Mouse (Mus musculus) frontal cortex, postnatal 25 days (tissue): ENCODE results near the gene Usp16.
"Not testable (repeated sequence)": the region's sequence is repeated elsewhere in the genome, so short reads cannot be mapped to it uniquely, and the experiment has no call there.

Experiments used
- DNase-seq, 2 experiments: peaks; one replicate each; pipeline ENCODE4 v3.0.0; 2022; ENCODE audit warnings: low spot score in 2 of 2

Gene Usp16

DNA sequence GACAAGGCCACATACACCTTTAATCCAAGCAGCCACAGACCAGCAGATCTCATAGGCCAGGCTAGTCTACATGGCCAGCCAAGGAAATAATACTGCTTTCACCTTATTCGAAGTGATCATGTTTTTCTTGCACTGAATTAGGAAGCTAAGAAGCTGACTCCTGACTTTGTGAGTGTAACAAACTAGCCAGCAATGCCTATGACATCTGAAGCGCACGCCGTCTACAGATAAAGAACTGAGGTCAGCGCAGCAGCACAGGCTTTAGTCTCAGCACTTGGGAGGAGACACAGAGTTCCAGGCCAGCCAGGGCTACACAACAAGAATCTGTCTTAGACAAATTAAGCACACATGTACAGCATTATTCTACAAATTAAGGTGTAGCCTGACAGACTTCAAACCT lies 32.2 kb downstream of the Usp16 start:
- DNase-seq, result no peak

- DNase-seq, result no peak
These were observed 34.1 kb downstream of the Usp16 start for GRCm38 (mm10) chr16:87488605-87489004.

DNA sequence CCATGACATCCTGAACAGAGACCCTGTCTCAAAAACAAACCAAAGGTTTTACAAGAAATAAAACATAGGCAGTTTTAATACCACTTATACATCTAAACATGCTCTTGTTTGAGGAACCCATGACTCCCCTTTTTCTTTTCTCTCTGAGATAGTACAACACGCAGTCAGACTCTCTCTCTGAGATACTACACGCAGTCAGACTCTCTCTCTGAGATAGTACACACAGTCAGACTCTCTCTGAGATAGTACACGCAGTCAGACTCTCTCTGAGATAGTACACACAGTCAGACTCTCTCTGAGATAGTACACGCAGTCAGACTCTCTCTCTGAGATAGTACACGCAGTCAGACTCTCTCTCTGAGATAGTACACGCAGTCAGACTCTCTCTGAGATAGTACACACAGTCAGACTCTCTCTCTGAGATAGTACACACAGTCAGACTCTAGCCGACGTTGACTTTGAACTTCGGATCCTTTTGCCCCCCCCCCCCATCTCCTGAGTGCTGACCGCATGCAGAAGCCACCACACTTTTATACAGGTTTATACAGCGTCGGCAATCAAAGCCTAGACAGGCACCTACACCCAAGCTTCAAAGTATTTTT lies 37.8 kb downstream of the Usp16 start:
- not testable (repeated sequence) for DNase-seq

DNA sequence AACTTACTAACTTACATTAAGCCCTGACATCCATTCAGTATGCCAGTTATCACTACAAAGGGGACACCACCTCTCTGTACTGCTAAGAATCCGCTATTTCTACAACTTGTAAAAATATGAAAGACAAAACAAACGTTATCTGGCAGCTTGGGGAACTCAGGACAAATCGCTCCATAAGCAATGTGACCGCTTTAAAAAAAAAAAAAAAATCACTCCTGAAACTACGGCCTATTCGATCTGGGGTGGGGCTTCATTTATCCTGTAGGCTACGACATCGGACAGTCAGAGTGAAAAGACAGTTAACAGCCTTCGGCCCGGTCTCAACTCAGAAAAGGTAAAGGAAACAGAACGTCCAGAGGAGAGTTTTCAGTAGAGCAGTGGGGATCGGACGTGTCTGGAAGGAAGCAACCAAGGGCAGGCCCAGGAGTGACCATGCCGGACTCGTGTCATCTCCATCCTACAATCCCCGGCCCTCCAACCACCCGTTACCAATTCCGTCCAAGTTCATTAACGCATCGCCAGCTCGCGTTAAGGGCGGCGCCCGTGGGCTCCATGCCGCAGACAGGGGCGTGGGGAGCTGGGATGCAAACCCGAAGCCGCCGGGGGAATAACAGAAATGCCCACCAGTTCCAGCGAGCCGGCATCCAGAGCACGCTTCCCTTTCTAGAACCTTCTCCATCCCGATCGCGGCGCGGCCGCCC lies 40.6 kb downstream of the Usp16 start:
- DNase-seq, result peak; percentile 11 to 21

- DNase-seq, result peak; percentile 87 to 94
These were observed 41.4 kb downstream of the Usp16 start, which contains the start of gene Cct8 for GRCm38 (mm10) chr16:87495716-87496447. TSS of gene Cct8 (minus strand) at chr16:87495873.

DNA sequence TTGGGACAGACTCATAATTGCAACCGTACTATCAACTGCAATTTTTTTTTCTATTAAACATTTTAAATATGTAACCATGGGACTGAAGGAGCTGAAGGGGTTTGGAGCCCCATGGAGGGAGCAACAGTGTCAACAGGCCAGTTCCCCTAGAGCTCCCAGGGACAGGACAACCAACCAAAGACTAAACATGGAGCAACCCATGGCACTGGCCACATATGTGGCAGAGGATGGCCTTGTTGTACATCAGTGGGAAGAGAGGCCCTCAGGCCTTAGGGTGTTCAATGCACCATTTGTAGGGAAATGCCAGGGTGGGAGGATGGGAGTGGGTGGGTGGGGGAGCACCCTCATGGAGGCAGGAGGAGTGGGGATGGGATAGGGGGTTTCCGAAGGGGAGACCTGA lies 42.2 kb downstream of the Usp16 start:
- no peak for DNase-seq

GRCm38 (mm10) chr16:87497171-87497570 lies 42.7 kb downstream of the Usp16 start:
- no peak for DNase-seq

GRCm38 (mm10) chr16:87499556-87499955 lies 45.1 kb downstream of the Usp16 start:
- no peak for DNase-seq

DNA sequence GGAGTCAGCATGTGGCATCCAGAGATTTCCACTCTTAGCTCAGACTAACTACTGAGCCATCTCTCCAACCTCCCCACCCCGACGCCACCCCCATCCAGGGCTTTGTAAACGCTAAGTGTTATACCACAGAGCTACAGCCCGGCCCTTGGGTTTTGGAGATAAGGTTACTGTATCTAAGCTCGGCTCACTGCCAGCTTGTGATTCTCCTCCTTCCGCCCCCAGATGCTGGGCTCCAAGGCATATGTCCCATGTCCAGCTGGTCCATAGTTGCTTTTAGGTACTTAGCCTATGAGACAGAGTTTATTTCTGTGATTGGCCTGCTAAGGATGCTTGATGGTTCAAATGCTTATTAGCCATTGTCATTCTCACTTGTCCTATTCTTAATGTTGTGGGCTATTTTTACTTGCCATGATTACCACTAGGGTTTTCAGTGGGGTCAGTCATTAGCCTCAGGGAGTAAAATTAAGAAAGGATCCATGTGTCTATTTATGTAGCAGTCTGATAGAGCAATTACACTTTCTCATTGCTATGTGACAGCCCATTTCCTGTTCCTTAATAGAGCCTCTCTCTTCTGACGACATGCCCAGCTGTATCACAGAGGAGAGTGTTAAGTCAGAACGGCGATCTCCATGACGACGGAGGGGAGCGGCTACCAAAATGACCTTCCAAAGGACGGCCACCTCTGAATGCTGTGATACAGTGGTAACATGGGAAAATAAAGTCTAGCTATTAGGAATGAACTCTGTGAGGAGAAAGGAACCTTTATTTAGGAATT lies 47.0 kb downstream of the Usp16 start:
- DNase-seq, result no peak

DNA sequence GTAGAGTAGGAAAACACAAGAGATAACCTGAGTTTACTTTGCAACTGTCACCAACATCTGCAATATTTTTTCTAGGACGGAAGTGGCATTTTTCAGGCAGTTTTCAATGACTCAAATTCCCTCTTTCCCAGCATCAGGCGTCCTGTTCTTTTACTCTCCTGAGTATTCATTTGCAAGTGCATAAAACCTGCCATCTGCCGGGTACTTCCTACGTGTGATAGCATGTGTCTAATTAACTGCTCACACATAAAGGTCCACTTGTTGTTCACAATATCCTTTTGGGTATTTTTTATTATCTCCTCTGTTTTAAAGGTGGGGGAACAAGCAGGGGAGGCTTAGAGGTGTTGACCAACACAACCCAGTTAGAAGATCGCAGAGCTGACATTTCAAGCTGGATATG lies 57.2 kb downstream of the Usp16 start:
- no peak for DNase-seq

DNA sequence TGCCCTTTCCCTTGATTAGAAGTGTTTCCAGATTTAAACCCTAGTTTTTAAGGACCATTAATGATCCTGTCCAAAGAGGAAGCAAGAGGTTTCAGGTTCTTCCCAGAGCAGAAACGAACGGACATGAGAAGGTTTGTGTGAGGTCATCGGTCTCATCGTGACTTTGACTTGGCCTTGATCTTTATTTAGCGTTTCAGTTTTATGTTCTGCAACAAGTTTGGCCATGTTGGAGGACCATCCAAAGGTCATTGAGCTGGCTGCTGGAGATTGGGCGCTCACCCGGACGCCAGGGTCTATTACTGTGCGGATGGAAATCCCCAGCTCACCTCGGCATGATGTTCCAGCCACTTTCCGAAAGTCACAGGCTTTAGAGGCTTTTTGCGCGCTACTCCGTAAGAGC lies 57.8 kb downstream of the Usp16 start:
- no peak for DNase-seq

DNA sequence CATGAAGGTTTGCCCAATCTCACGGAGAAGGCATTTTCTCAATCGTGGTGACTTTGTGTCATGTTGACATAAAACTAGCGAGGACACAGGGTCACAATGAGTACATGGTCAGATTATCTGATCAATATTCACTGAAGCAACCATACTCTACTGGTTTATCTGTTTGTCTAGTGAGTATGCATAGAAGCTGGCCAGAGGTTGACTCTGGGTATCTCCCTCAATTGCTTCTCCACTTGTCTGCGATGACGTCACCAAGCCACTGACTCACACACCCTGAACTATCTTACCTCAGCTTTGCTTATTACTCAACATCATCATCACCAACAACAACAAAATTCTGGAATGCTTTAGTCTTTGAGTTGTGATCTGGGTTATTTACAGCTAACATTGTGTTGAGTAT lies 69.7 kb downstream of the Usp16 start:
- DNase-seq, result no peak

DNA sequence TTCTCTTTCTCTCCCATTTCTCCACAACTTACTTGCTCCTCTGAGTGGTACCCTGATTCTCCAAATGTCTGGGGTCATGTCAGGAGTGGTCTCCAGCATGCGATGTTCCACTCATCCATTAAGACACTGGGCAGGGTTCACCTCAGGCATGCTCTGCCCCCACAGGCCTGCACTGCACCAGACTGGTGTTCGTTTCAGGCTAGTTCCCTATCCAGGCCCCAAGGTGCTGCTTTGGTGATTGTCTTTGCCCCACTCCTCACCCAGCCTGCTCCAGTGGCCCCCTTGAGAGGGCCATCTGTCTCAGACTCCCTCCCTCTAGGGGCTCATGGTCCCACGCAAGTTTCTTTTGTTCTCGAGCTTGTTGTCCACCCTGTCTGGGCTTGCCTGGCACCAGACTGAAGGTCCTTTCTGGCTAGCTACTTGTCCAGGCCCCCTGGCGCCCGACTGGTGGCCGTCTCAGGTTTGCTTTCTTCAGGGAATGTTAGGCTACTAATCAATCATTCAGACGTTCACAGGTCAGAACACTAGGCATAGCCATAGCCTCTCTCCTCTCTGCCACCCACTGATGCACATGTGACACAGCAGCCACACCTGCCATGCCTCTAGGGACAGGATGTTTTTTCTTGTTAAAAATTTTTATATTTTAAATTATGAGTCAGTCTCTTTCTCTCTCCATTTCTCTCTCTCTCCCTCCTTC lies 73.2 kb downstream of the Usp16 start:
- no peak for DNase-seq

GRCm38 (mm10) chr16:87528755-87529154 lies 74.3 kb downstream of the Usp16 start:
- no peak for DNase-seq
